10 mouse cellular contexts compared by ENCODE assay signal in genomic region chr7:112224854-112225253, GRCm38 (mm10). TPM values are rescaled to one million over a fixed set of nuclear protein-coding genes. Genes with fewer than 3 reads are reported as not detected.
DNase-seq lines count a peak whose midpoint lies in the region; ATAC-seq and TF ChIP-seq lines count a peak whose summit lies in the region.
"Had no signal": no experiment of that assay in that cellular context is flagged by ENCODE, and none has a peak within 500 bp of the region (broad histone marks: within the 10 kb centered on the region; RNA-seq: fewer than 3 reads in every experiment).

No protein-coding gene starts in this region.

- no peak for TF ChIP-seq EP300 in stomach, postnatal 0 days (optimal IDR thresholded peaks at IDR 0.05)

- H3K9ac ChIP-seq in forebrain, embryonic 12.5 days: no peak overlapping the region
- no peak overlapping the region for H3K9ac ChIP-seq in kidney, embryonic 15.5 days
- no peak overlapping the region for H3K9ac ChIP-seq in stomach, embryonic 14.5 days (replicated peaks; ENCODE audit: low read depth, low read length)
- no peak overlapping the region for H3K9ac ChIP-seq in stomach, postnatal 0 days (ENCODE audit: low read length)
- no peak overlapping the region for H3K9ac ChIP-seq in stomach, embryonic 16.5 days (ENCODE audit: low read length)
- H3K9ac ChIP-seq: liver, embryonic 13.5 days had no signal

- no peak for TF ChIP-seq CTCF in stomach, postnatal 0 days (IDR thresholded peaks at IDR 0.05; ENCODE audit: low read depth)

- no peak overlapping the region for H3K4me3 ChIP-seq in forebrain, embryonic 12.5 days (replicated peaks)
- no peak overlapping the region for H3K4me3 ChIP-seq in forebrain, embryonic 10.5 days
- no peak overlapping the region for H3K4me3 ChIP-seq in kidney, embryonic 15.5 days (replicated peaks)
- H3K4me3 ChIP-seq in stomach, embryonic 14.5 days (ENCODE audit: low read depth, low read length): peak overlapping the region; percentile 60; the same call in 1 of the 2 replicates
- no peak overlapping the region for H3K4me3 ChIP-seq in stomach, postnatal 0 days (ENCODE audit: low read depth, low read length)
- H3K4me3 ChIP-seq in stomach, embryonic 16.5 days (replicated peaks; ENCODE audit: low read length): no peak overlapping the region

- no peak for DNase-seq in forebrain, embryonic 10.5 days (ENCODE audit: extremely low spot score, low spot score)
- no peak for DNase-seq in kidney, postnatal 14 days
- DNase-seq in stomach, postnatal 0 days (ENCODE audit: low spot score): no peak
- no peak for DNase-seq in frontal cortex, postnatal 14 days (ENCODE audit: low spot score in 2 of 2)

- no peak for ATAC-seq in forebrain, embryonic 12.5 days (ENCODE audit: low FRiP score)
- ATAC-seq in kidney, embryonic 15.5 days (replicated peaks; ENCODE audit: low FRiP score): no peak
- ATAC-seq in stomach, embryonic 14.5 days (ENCODE audit: insufficient number of reproducible peaks, insufficient read depth, low FRiP score, low read depth): no peak
- ATAC-seq in stomach, postnatal 0 days (ENCODE audit: low FRiP score, low TSS enrichment): no peak
- no peak for ATAC-seq in stomach, embryonic 16.5 days (ENCODE audit: insufficient read depth, low FRiP score)

- peaks cover 25% of the 10 kb centered on the region for H3K4me1 ChIP-seq in forebrain, embryonic 12.5 days
- H3K4me1 ChIP-seq in forebrain, embryonic 10.5 days: peaks cover 27% of the 10 kb centered on the region
- H3K4me1 ChIP-seq in kidney, embryonic 15.5 days: peaks cover 27% of the 10 kb centered on the region
- H3K4me1 ChIP-seq in stomach, embryonic 14.5 days (ENCODE audit: control insufficient read depth, insufficient read depth, low read length): peaks cover 7% of the 10 kb centered on the region; the same call in 1 of the 2 replicates
- H3K4me1 ChIP-seq in stomach, postnatal 0 days (replicated peaks; ENCODE audit: control insufficient read depth, insufficient read depth): peaks cover 2% of the 10 kb centered on the region; the same call in 1 of the 2 replicates
- peaks cover 13% of the 10 kb centered on the region; the same call in 1 of the 2 replicates for H3K4me1 ChIP-seq in stomach, embryonic 16.5 days (ENCODE audit: control insufficient read depth, insufficient read depth, low read length)

- H3K36me3 ChIP-seq in forebrain, embryonic 12.5 days (replicated peaks): no peaks in the 10 kb centered on the region
- H3K36me3 ChIP-seq in forebrain, embryonic 10.5 days (replicated peaks): no peaks in the 10 kb centered on the region
- H3K36me3 ChIP-seq in kidney, embryonic 15.5 days: no peaks in the 10 kb centered on the region
- no peaks in the 10 kb centered on the region for H3K36me3 ChIP-seq in stomach, embryonic 14.5 days (ENCODE audit: control insufficient read depth, insufficient read depth, low read length)
- no peaks in the 10 kb centered on the region for H3K36me3 ChIP-seq in stomach, postnatal 0 days (ENCODE audit: control insufficient read depth, insufficient read depth, low read length)
- no peaks in the 10 kb centered on the region for H3K36me3 ChIP-seq in stomach, embryonic 16.5 days (ENCODE audit: control insufficient read depth, insufficient read depth, low read length)
- H3K36me3 ChIP-seq: liver, embryonic 13.5 days had no signal

- H3K9me3 ChIP-seq in forebrain, embryonic 12.5 days: 0 out of 2 replicates have a peak, but pooled peaks cover 4% of the 10 kb centered on the region
- H3K9me3 ChIP-seq in forebrain, embryonic 10.5 days: no peaks in the 10 kb centered on the region
- no peaks in the 10 kb centered on the region for H3K9me3 ChIP-seq in kidney, embryonic 15.5 days (replicated peaks)
- H3K9me3 ChIP-seq in stomach, embryonic 14.5 days (ENCODE audit: control insufficient read depth, low read depth, low read length): no peaks in the 10 kb centered on the region
- H3K9me3 ChIP-seq in stomach, postnatal 0 days (ENCODE audit: control insufficient read depth, low read length): no peaks in the 10 kb centered on the region
- H3K9me3 ChIP-seq in stomach, embryonic 16.5 days (replicated peaks; ENCODE audit: control insufficient read depth, low read length): no peaks in the 10 kb centered on the region
- H3K9me3 ChIP-seq: liver, embryonic 13.5 days had no signal

- H3K27ac ChIP-seq in forebrain, embryonic 12.5 days: no peak overlapping the region
- H3K27ac ChIP-seq in forebrain, embryonic 10.5 days: no peak overlapping the region
- peak overlapping the region; percentile 34; the same call in 1 of the 2 replicates for H3K27ac ChIP-seq in kidney, embryonic 15.5 days
- 0 out of 2 replicates have a peak overlapping the region, but pooled peaks have one; percentile 15 for H3K27ac ChIP-seq in stomach, embryonic 14.5 days (ENCODE audit: low read length)
- no peak overlapping the region for H3K27ac ChIP-seq in stomach, postnatal 0 days (replicated peaks)
- H3K27ac ChIP-seq in stomach, embryonic 16.5 days (ENCODE audit: low read length): peak overlapping the region; percentile 14
- H3K27ac ChIP-seq: kidney, postnatal 0 days; liver, embryonic 13.5 days had no signal

- 79% methylated on average over 12 of the region's 12 CpGs for WGBS in forebrain, embryonic 12.5 days
- WGBS in forebrain, embryonic 10.5 days: 79% methylated on average over 12 of the region's 12 CpGs
- 57% methylated on average over 12 of the region's 12 CpGs for WGBS in kidney, embryonic 15.5 days
- WGBS in stomach, embryonic 14.5 days: 64% methylated on average over 12 of the region's 12 CpGs
- 66% methylated on average over 12 of the region's 12 CpGs for WGBS in stomach, postnatal 0 days
- WGBS in stomach, embryonic 16.5 days: 69% methylated on average over 12 of the region's 12 CpGs

- peak overlapping the region; percentile 98; the same call in 1 of the 2 replicates for H3K4me2 ChIP-seq in forebrain, embryonic 12.5 days
- peak overlapping the region; percentile 97; the same call in 1 of the 2 replicates for H3K4me2 ChIP-seq in kidney, embryonic 15.5 days
- peak overlapping the region; percentile 96 for H3K4me2 ChIP-seq in stomach, embryonic 14.5 days (replicated peaks; ENCODE audit: low read depth, low read length)
- no peak overlapping the region for H3K4me2 ChIP-seq in stomach, postnatal 0 days (replicated peaks; ENCODE audit: low read depth)
- H3K4me2 ChIP-seq in stomach, embryonic 16.5 days (ENCODE audit: low read depth, low read length): peak overlapping the region; percentile 69

- peaks cover 55% of the 10 kb centered on the region for H3K27me3 ChIP-seq in forebrain, embryonic 12.5 days
- peaks cover 72% of the 10 kb centered on the region for H3K27me3 ChIP-seq in forebrain, embryonic 10.5 days (ENCODE audit: poor library complexity, severe bottlenecking)
- H3K27me3 ChIP-seq in kidney, embryonic 15.5 days: peaks cover 27% of the 10 kb centered on the region
- no peaks in the 10 kb centered on the region for H3K27me3 ChIP-seq in stomach, embryonic 14.5 days (ENCODE audit: control insufficient read depth, insufficient read depth, low read length)
- H3K27me3 ChIP-seq in stomach, postnatal 0 days (ENCODE audit: control insufficient read depth, insufficient read depth, low read length): no peaks in the 10 kb centered on the region
- 0 out of 2 replicates have a peak, but pooled peaks cover 5% of the 10 kb centered on the region for H3K27me3 ChIP-seq in stomach, embryonic 16.5 days (ENCODE audit: control insufficient read depth, insufficient read depth, low read length)

RNA-seq across cellular contexts. Expression of gene Mical2, which starts 0.8 kb away (rescaled TPM):
- 2.3 and 3.4 TPM in 2 replicates for polyA plus RNA-seq in forebrain, embryonic 12.5 days (2016; fragmentation: Nextera tagmentation; extraction: Ambion mirVana)
- polyA plus RNA-seq in forebrain, embryonic 10.5 days (2016; fragmentation: Nextera tagmentation; extraction: Ambion mirVana): 0.87 and 0.88 TPM in 2 replicates
- 7.3 and 7.5 TPM in 2 replicates for polyA plus RNA-seq in kidney, embryonic 15.5 days (2015; fragmentation: Nextera tagmentation; extraction: Ambion mirVana)
- 10.7 and 11.0 TPM in 2 replicates for polyA plus RNA-seq in stomach, embryonic 14.5 days (2014; fragmentation: Nextera tagmentation; extraction: Ambion mirVana)
- polyA plus RNA-seq in stomach, postnatal 0 days (2015; fragmentation: Nextera tagmentation; extraction: Ambion mirVana): 8.4 and 8.8 TPM in 2 replicates
- 13.2 and 15.5 TPM in 2 replicates for polyA plus RNA-seq in stomach, embryonic 16.5 days (2015; fragmentation: Nextera tagmentation; extraction: Ambion mirVana)

Comparison
In these comparisons a context has a peak if more than half of its experiments do, and no peak if none do; other contexts are left out.
1. H3K27ac ChIP-seq: peak in kidney, embryonic 15.5 days (single experiment), stomach, embryonic 14.5 days (single experiment) and stomach, embryonic 16.5 days (single experiment); none in forebrain, embryonic 12.5 days (single experiment), forebrain, embryonic 10.5 days (single experiment) and stomach, postnatal 0 days (single experiment).